Mouse (Mus musculus) frontal cortex, postnatal 10 days (tissue): ENCODE results near the gene Hist1h3i.
"Not testable (repeated sequence)": the region's sequence is repeated elsewhere in the genome, so short reads cannot be mapped to it uniquely, and the experiment has no call there.

Experiments used
- DNase-seq, 2 experiments: peaks; one replicate each; pipeline ENCODE4 v3.0.0; 2022; ENCODE audit warnings: low spot score in 2 of 2, mixed read lengths in 1 of 2

Gene Hist1h3i

GRCm38 (mm10) chr13:21782361-21783254 is 562 bp downstream of the Hist1h3i start:
- DNase-seq, result not testable (repeated sequence)

- no peak for DNase-seq
Observed at GRCm38 (mm10) chr13:21781639-21782038, 1.5 kb downstream of the Hist1h3i start.

DNA sequence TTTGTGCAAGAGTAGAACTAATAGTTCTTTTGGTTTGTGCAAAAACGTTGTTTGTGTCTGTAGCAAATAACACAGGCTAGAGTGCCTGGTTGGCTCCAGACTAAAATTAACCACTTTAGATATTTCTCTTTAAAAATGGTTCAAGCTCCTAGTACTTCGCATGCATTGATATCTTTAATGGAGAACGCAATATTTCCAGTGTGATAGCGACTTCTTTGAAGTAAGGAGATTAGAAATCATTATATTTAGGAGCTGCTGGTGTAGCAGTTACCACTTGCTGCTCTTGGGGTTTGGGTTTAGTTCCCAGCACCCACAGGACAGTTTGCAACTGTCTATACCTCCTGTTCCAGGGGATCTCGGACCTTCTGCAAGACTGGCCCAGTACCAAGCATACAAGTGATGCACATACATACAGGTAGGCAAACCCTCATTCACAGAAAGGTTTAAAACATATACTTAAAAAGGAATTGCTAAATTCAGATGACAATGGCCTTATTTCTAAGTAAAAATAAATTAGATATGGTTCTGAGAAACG is 2.1 kb downstream of the Hist1h3i start:
- DNase-seq, result no peak

- DNase-seq, result peak; percentile 24
Observed at GRCm38 (mm10) chr13:21779767-21780731, 3.1 kb downstream of the Hist1h3i start, which contains the start of gene Hist1h1b. Gene Hist1h1b (minus strand): TSS chr13:21780625.

GRCm38 (mm10) chr13:21778814-21779766 is 4.1 kb downstream of the Hist1h3i start:
- DNase-seq, result peak; percentile 43 to 55

DNA sequence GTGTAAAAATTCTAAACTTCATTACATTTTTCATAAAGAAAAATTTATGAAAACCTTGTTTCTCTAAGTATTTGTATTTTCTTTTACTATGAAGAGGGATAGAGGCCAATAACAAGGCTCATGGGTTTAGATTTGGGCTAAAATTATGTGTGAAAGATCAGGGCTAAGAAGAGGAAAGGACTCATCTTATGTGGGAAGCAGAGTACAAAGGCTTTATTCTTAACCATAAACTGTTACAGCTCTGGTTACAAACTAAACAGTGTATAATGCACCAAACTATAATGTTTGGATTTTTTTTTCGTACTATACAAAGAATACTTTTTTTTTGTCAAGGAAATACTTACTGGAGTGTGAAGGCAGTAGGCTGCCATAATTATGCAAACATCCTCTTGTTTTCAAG is 27.5 kb downstream of the Hist1h3i start:
- no peak for DNase-seq

DNA sequence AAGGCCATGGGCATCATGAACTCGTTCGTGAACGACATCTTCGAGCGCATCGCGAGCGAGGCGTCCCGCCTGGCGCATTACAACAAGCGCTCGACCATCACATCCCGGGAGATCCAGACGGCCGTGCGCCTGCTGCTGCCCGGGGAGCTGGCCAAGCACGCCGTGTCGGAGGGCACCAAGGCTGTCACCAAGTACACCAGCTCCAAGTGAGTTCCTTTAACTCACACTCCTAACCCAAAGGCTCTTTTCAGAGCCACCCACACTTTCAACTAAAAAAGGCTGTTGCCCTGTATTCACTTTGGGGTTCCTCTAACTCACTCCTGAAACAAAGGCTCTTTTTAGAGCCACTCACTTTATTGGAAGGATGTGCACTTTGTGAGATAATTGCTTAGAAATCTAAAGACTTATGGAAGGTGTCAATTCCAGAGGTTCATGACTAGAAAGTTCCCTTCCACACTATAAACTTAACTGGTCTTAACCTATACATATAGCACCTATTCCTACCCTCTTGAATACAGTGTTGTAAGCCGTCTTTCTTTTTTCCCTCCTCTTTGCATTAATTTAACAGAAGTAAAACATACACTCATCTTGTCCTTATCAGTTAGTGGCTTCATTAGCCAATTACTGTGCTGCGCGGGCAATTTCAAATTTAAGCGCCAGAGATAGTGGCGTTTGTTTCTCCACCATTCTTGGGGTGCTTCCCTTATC is 28.7 kb downstream of the Hist1h3i start:
- DNase-seq, result not testable (repeated sequence)

- peak; percentile 52 to 71 for DNase-seq
Observed at GRCm38 (mm10) chr13:21753524-21754285, 29.5 kb downstream of the Hist1h3i start, which contains the start of the genes Hist1h2ak and Hist1h2bn. Gene Hist1h2ak (minus strand): TSS chr13:21753827. Gene Hist1h2bn (plus strand): TSS chr13:21754123.

DNA sequence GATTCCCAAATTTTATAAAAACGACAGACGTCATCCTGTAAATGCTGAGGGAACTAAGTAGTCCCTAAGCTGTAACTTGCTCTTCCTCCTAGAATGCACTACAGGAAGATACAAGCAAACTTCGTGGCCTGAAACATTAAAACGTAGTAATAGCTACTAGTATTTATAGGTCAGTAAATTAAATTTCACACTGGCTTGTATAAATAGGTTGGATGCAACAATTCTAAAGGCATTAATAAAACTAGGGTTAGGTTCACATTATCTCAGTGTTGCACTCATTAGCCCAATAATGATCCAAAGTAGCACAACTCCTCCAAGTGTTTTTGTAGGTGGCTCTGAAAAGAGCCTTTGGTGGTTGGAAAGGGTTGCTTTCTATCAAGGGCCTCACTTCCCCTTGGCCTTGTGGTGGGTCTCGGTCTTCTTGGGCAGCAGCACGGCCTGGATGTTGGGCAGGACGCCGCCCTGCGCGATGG is 30.1 kb downstream of the Hist1h3i start:
- no peak for DNase-seq

- DNase-seq, result no peak
Observed at GRCm38 (mm10) chr13:21752356-21752755, 30.8 kb downstream of the Hist1h3i start.

- DNase-seq, result no peak
Observed at GRCm38 (mm10) chr13:21751827-21752226, 31.3 kb downstream of the Hist1h3i start.

GRCm38 (mm10) chr13:21751417-21751816 is 31.8 kb downstream of the Hist1h3i start:
- DNase-seq, result no peak

GRCm38 (mm10) chr13:21750159-21751017 is 32.8 kb downstream of the Hist1h3i start, which contains the start of gene Hist1h4k:
Gene Hist1h4k (minus strand): TSS chr13:21750505.
- DNase-seq, result peak; percentile 84 to 90

GRCm38 (mm10) chr13:21749387-21750158 is 33.6 kb downstream of the Hist1h3i start:
- no peak for DNase-seq

GRCm38 (mm10) chr13:21745006-21745405 is 38.2 kb downstream of the Hist1h3i start:
- no peak for DNase-seq

DNA sequence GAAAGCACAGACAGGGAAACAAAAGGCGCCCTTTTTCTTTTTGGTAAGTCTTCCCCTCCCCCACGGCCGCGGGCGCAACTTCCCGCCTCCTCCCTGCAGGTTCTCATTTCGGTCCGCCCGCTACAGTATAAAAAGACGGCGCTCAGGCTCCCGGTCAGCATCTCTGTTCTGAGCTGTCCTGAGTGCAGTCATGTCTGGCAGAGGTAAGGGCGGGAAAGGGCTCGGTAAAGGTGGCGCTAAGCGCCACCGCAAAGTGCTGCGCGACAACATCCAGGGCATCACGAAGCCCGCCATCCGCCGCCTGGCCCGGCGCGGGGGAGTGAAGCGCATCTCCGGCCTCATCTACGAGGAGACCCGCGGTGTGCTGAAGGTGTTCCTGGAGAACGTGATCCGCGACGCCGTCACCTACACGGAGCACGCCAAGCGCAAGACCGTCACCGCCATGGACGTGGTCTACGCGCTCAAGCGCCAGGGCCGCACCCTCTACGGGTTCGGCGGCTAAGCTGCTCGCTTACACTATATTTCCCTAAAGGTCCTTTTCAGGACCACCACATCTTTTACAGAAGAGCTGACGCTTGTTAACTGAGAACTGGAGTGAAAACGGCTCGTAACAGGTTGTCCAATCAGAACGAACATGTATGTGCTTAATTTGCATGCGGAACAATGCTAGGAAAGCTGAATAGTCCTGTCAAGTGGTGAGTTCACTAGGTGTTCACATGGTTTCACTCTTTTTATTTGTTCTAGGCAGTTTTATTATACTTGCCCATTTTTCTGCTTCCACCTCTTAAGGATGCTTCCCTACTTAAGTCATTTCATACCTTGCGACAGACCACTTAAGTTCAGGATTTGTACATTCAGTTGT is 48.0 kb downstream of the Hist1h3i start, which contains the start of gene Hist1h4j:
Hist1h4j (plus strand) TSS at position 159 of the 862 bp plus-strand sequence.
- DNase-seq, result peak; percentile 58 to 73
